Mouse (Mus musculus): ENCODE measurements at regions not wholly inside any gene's neighbourhood (a gene's known extent, or its start where the extent isn't known, plus 50 kb on each side); places are given as distances from the start of the nearest gene placed in this dataset.

DNA sequence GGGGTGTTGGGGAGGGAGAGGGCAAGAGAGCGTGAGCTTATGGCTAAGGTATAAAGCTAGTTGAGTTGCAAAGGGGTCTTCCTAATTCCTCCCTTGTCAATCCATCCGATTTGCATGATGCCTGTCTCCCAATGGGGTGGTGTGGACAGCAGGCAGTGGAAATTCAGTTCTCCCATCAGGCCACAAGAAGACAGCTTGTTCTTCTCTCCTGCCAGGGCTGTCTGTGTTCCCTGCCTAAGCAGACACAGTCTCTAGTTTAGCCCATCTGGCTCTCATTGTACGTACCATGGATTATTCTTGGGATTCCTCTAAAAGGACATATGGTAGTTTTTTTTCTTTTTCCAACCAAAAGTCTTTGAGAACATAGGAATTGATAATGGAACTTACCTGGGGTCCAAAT lies 168.4 kb upstream of the Gk2 start:
- Histone ChIP-seq H3K27me3 (ENCODE audit: control insufficient read depth, insufficient read depth, low read length, poor library complexity, severe bottlenecking) (no peaks in the 10 kb centered on the region), H3K9me3 (replicated peaks; ENCODE audit: control insufficient read depth, insufficient read depth, low read length, poor library complexity, severe bottlenecking) (no peaks in the 10 kb centered on the region), H3K36me3 (ENCODE audit: control insufficient read depth, insufficient read depth, low read length, poor library complexity, severe bottlenecking) (no peaks in the 10 kb centered on the region), H3K4me1 (ENCODE audit: control insufficient read depth, insufficient read depth, low read length) (no peaks in the 10 kb centered on the region), H3K9ac (ENCODE audit: low read depth, poor library complexity, severe bottlenecking) (no peak overlapping the region), H3K27ac (ENCODE audit: insufficient read depth, low read length) (no peak overlapping the region), H3K4me3 (ENCODE audit: low read depth, low read length) (no peak overlapping the region)
- TF ChIP-seq POLR2A (IDR thresholded peaks at IDR 0.05; ENCODE audit: insufficient read depth, low read length) = no peak
- no peak for TF ChIP-seq CTCF (IDR thresholded peaks at IDR 0.05; ENCODE audit: low read depth, low read length)
- no peak for TF ChIP-seq EP300 (IDR thresholded peaks at IDR 0.05; ENCODE audit: insufficient read depth, low read depth, low read length)

- Histone ChIP-seq H3K4me1 (ENCODE audit: control insufficient read depth, insufficient read depth, low read length) (no peaks in the 10 kb centered on the region), H3K27ac (ENCODE audit: insufficient read depth, low read length) (no peak overlapping the region), H3K36me3 (ENCODE audit: control insufficient read depth, insufficient read depth, low read length, poor library complexity, severe bottlenecking) (no peaks in the 10 kb centered on the region), H3K9ac (ENCODE audit: low read depth, poor library complexity, severe bottlenecking) (no peak overlapping the region), H3K4me3 (ENCODE audit: low read depth, low read length) (no peak overlapping the region), H3K27me3 (ENCODE audit: control insufficient read depth, insufficient read depth, low read length, poor library complexity, severe bottlenecking) (no peaks in the 10 kb centered on the region), H3K9me3 (replicated peaks; ENCODE audit: control insufficient read depth, insufficient read depth, low read length, poor library complexity, severe bottlenecking) (no peaks in the 10 kb centered on the region)
- TF ChIP-seq EP300 (IDR thresholded peaks at IDR 0.05; ENCODE audit: insufficient read depth, low read depth, low read length) = no peak
- no peak for TF ChIP-seq CTCF (IDR thresholded peaks at IDR 0.05; ENCODE audit: low read depth, low read length)
- TF ChIP-seq POLR2A (IDR thresholded peaks at IDR 0.05; ENCODE audit: insufficient read depth, low read length) = no peak
Measured at GRCm38 (mm10) chr5:97619890-97620289, 163.1 kb upstream of the Gk2 start.

DNA sequence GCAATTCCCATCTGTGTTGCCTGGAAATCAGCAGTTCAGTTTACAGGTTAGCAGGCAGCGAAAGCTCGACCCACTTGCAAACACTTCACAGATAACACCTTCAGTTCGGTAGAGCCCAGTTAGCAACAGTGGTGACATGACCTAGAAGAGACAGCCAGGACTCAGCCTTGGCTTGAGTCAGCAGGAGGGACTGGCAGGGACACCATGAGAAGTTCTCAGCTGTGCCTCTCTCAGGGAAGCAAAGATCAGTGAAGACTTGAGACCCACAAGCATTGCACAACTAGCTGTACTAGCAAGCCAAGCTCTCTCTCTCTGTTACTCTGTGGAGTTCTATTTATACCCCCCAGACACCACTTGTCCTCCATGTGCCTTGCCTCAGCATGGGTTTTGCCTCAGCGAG lies 161.6 kb upstream of the Gk2 start:
- no peaks in the 10 kb centered on the region for H3K27me3 ChIP-seq (ENCODE audit: control insufficient read depth, insufficient read depth, low read length, poor library complexity, severe bottlenecking)
- no peaks in the 10 kb centered on the region for H3K4me1 ChIP-seq (ENCODE audit: control insufficient read depth, insufficient read depth, low read length)
- H3K27ac ChIP-seq (ENCODE audit: insufficient read depth, low read length) = no peak overlapping the region
- H3K4me3 ChIP-seq (ENCODE audit: low read depth, low read length) = no peak overlapping the region
- TF ChIP-seq POLR2A (IDR thresholded peaks at IDR 0.05; ENCODE audit: insufficient read depth, low read length) (no peak), EP300 (IDR thresholded peaks at IDR 0.05; ENCODE audit: insufficient read depth, low read depth, low read length) (no peak), CTCF (IDR thresholded peaks at IDR 0.05; ENCODE audit: low read depth, low read length) (no peak)
- no peaks in the 10 kb centered on the region for H3K9me3 ChIP-seq (replicated peaks; ENCODE audit: control insufficient read depth, insufficient read depth, low read length, poor library complexity, severe bottlenecking)
- H3K36me3 ChIP-seq (ENCODE audit: control insufficient read depth, insufficient read depth, low read length, poor library complexity, severe bottlenecking) = no peaks in the 10 kb centered on the region
- H3K9ac ChIP-seq (ENCODE audit: low read depth, poor library complexity, severe bottlenecking) = no peak overlapping the region

DNA sequence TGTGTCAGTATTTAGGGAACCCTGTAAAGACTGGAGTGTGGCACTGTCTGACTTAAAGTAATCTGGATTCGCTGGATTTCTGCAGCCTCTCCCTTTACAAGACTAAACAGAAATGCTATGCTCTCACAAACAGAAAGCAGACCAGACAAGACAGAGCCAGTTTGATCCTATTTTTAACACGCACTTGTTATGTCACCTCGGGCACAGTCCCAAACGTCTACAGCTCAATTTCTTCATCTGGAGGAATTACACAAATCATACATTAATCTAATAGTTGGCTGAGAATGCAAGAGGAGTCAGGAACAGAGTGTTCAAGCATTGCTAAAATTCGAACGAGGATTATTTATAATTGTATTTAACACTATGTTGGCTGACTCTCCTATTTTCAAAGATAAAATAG lies 145.4 kb upstream of the Gk2 start:
- H3K9me3 ChIP-seq (replicated peaks; ENCODE audit: control insufficient read depth, insufficient read depth, low read length, poor library complexity, severe bottlenecking) = no peaks in the 10 kb centered on the region
- H3K4me3 ChIP-seq (ENCODE audit: low read depth, low read length) = no peak overlapping the region
- H3K27me3 ChIP-seq (ENCODE audit: control insufficient read depth, insufficient read depth, low read length, poor library complexity, severe bottlenecking) = no peaks in the 10 kb centered on the region
- H3K36me3 ChIP-seq (ENCODE audit: control insufficient read depth, insufficient read depth, low read length, poor library complexity, severe bottlenecking) = no peaks in the 10 kb centered on the region
- TF ChIP-seq POLR2A (IDR thresholded peaks at IDR 0.05; ENCODE audit: insufficient read depth, low read length) (no peak), EP300 (IDR thresholded peaks at IDR 0.05; ENCODE audit: insufficient read depth, low read depth, low read length) (no peak), CTCF (IDR thresholded peaks at IDR 0.05; ENCODE audit: low read depth, low read length) (no peak)
- H3K27ac ChIP-seq (ENCODE audit: insufficient read depth, low read length) = no peak overlapping the region
- no peaks in the 10 kb centered on the region for H3K4me1 ChIP-seq (ENCODE audit: control insufficient read depth, insufficient read depth, low read length)
- no peak overlapping the region for H3K9ac ChIP-seq (ENCODE audit: low read depth, poor library complexity, severe bottlenecking)

- no peaks in the 10 kb centered on the region for H3K36me3 ChIP-seq (ENCODE audit: control insufficient read depth, insufficient read depth, low read length, poor library complexity, severe bottlenecking)
- H3K27ac ChIP-seq (ENCODE audit: insufficient read depth, low read length) = no peak overlapping the region
- H3K9ac ChIP-seq (ENCODE audit: low read depth, poor library complexity, severe bottlenecking) = no peak overlapping the region
- no peaks in the 10 kb centered on the region for H3K4me1 ChIP-seq (ENCODE audit: control insufficient read depth, insufficient read depth, low read length)
- H3K9me3 ChIP-seq (replicated peaks; ENCODE audit: control insufficient read depth, insufficient read depth, low read length, poor library complexity, severe bottlenecking) = no peaks in the 10 kb centered on the region
- H3K27me3 ChIP-seq (ENCODE audit: control insufficient read depth, insufficient read depth, low read length, poor library complexity, severe bottlenecking) = no peaks in the 10 kb centered on the region
- TF ChIP-seq EP300 (IDR thresholded peaks at IDR 0.05; ENCODE audit: insufficient read depth, low read depth, low read length) = no peak
- no peak for TF ChIP-seq POLR2A (IDR thresholded peaks at IDR 0.05; ENCODE audit: insufficient read depth, low read length)
- TF ChIP-seq CTCF (IDR thresholded peaks at IDR 0.05; ENCODE audit: low read depth, low read length) = no peak
- no peak overlapping the region for H3K4me3 ChIP-seq (ENCODE audit: low read depth, low read length)
Measured at GRCm38 (mm10) chr5:97601384-97601783, 144.6 kb upstream of the Gk2 start.

DNA sequence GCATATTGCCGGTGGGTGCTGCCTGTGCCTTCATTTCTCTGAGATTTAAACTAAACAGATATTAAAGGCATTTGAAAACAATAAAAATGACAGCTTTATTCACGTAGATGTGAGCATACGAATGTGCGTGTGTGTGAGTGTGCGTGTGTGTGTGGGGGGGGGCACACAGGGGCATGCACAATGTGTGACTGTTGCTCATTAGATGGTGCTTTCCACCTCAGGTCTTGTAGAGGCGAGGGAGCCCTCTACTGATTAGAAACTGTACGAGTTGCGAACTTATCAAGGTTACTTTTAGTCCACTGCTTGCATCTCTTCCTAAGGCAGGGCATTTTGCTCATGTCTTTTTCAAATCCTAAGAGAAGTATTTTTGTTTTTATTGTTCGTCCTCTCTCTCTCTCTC lies 141.9 kb upstream of the Gk2 start:
- no peak for TF ChIP-seq POLR2A (IDR thresholded peaks at IDR 0.05; ENCODE audit: insufficient read depth, low read length)
- no peak for TF ChIP-seq CTCF (IDR thresholded peaks at IDR 0.05; ENCODE audit: low read depth, low read length)
- TF ChIP-seq EP300 (IDR thresholded peaks at IDR 0.05; ENCODE audit: insufficient read depth, low read depth, low read length) = no peak
- Histone ChIP-seq H3K36me3 (ENCODE audit: control insufficient read depth, insufficient read depth, low read length, poor library complexity, severe bottlenecking) (no peaks in the 10 kb centered on the region), H3K9ac (ENCODE audit: low read depth, poor library complexity, severe bottlenecking) (no peak overlapping the region), H3K4me3 (ENCODE audit: low read depth, low read length) (no peak overlapping the region), H3K27me3 (ENCODE audit: control insufficient read depth, insufficient read depth, low read length, poor library complexity, severe bottlenecking) (no peaks in the 10 kb centered on the region), H3K4me1 (ENCODE audit: control insufficient read depth, insufficient read depth, low read length) (no peaks in the 10 kb centered on the region), H3K9me3 (replicated peaks; ENCODE audit: control insufficient read depth, insufficient read depth, low read length, poor library complexity, severe bottlenecking) (no peaks in the 10 kb centered on the region), H3K27ac (ENCODE audit: insufficient read depth, low read length) (no peak overlapping the region)

Measured in ES-Bruce4 (cell line).